Mouse (Mus musculus) NIH3T3 (cell line): Measurements from ENCODE around the gene Mks1.

Source experiments
- DNase-seq: peaks from one replicate; pipeline ENCODE4 v3.0.0-alpha.2; 2012; ENCODE audit warnings: low read depth

The Mks1 gene

DNA sequence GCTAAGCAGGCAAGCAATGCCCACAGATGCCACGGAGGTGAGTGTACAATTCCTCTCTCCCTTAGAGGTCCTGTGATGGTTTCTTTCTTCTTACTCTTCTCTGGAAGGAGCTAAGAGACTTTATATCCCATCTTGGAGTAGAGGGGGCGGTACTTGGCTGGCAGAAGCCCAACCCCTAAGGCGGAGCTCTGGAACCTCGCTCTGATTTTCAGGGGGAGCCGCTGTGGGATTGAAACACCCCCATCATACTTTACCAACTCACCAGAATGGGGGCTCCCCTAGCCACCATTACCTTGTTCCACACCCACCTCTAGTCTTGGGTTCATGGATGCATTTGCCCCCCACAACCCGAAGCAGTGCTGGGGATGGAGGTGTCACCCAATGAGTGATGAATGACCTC, 22.4 kb downstream of the Mks1 start, which contains the start of gene Epx:
TSS of gene Epx (minus strand) at position 101 of the 400 bp plus-strand sequence.
- DNase-seq = no peak

GRCm38 (mm10) chr11:87879826-87880225, 26.8 kb downstream of the Mks1 start:
- DNase-seq = no peak

GRCm38 (mm10) chr11:87881714-87882113, 28.7 kb downstream of the Mks1 start:
- no peak for DNase-seq

GRCm38 (mm10) chr11:87883493-87883892, 30.5 kb downstream of the Mks1 start:
- DNase-seq = peak; percentile 58

- no peak for DNase-seq
Observed at GRCm38 (mm10) chr11:87884856-87885255, 31.8 kb downstream of the Mks1 start.

GRCm38 (mm10) chr11:87892168-87892567, 39.2 kb downstream of the Mks1 start, which contains the start of gene Olfr462:
Olfr462 (minus strand) TSS chr11:87892268.
- DNase-seq = no peak

- no peak for DNase-seq
Observed at GRCm38 (mm10) chr11:87897287-87897686, 44.3 kb downstream of the Mks1 start, which contains the start of gene Olfr463. Olfr463 (minus strand) TSS chr11:87897387.

GRCm38 (mm10) chr11:87904331-87904730, 51.3 kb downstream of the Mks1 start:
- DNase-seq = no peak
